Comparison of ENCODE assay signal across 13 mouse cellular contexts in the genomic region with DNA sequence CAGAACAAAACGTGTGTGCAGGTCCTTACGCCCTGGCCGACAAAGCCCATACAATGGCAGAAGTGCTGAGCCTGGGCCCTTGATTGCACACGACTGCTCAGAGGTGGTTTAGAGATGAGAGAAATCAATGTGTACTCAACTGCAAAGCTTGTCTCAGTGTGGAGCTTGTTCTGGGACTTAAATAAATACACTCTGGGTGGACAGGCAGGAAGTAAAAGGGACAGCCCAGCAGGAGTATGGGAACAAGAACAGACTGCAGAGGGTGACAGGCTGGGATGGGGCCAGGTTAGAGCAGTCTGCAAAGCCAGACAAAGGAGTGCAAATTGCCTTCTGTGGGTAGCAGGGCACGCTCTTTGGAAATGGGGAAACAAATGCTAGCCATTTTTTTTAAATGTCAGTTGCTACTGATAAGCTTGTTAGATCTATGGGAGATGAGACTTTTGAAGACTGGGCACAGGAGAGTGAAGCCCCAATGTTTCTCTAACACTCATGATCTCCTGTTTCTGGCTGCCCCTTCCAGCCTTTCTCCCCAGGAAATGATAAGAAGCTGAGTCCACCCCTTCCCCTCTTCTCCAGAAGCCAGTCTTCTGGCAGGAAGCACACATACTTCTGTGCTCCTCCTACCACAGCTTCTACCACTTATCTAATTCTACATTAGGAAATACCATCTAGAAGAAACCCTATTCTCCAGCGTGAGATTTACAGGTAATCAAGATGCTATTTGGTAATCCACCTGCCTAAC.
DNase-seq lines count a peak whose midpoint lies in the region; ATAC-seq lines count a peak whose summit lies in the region.
"Had no signal": no experiment of that assay in that cellular context is flagged by ENCODE, and none has a peak within 500 bp of the region (broad histone marks: within the 10 kb centered on the region; RNA-seq: fewer than 3 reads in every experiment).

No protein-coding gene starts in this region.

- intact Hi-C loops in left cerebral cortex, postnatal 4 days (cut with DNase I): loop anchor here (10.0 kb wide), 1 partner anchor 421 kb away; no protein-coding TSS in a partner anchor

- DNase-seq in heart, adult 11 months: peak; percentile 71
- no peak for DNase-seq in heart, postnatal 4 days
- peak; percentile 17 for DNase-seq in left cerebral cortex, postnatal 4 days
- DNase-seq in left cerebral cortex, adult 8-10 months (ENCODE audit: low spot score in 2 of 2): no peak
- peak; percentile 68 for DNase-seq in brain, adult 2 months (ENCODE audit: low read depth, low spot score)
- DNase-seq in ovary, postnatal 36 days (ENCODE audit: low spot score): no peak
- DNase-seq: adrenal gland, adult 8-10 months; B cell, adult 2 months; gastrocnemius, postnatal 10 days; liver; thymus, postnatal 4 days had no signal

- no peaks in the 10 kb centered on the region for H3K4me1 ChIP-seq in intestine, embryonic 16.5 days (ENCODE audit: control insufficient read depth, insufficient read depth, low read length)

- ATAC-seq in intestine, embryonic 16.5 days: peak; percentile 83
- ATAC-seq in megakaryocyte-erythroid progenitor cell, adult 5-6 weeks (replicated peaks; ENCODE audit: low FRiP score, low TSS enrichment, poor library complexity, severe bottlenecking): no peak

- no peak overlapping the region for H3K27ac ChIP-seq in intestine, embryonic 16.5 days (ENCODE audit: low read length)

- no peak overlapping the region for H3K9ac ChIP-seq in intestine, embryonic 16.5 days (ENCODE audit: low read depth, low read length)

- no peak overlapping the region for H3K4me2 ChIP-seq in intestine, embryonic 16.5 days (ENCODE audit: low read depth, low read length)

- H3K36me3 ChIP-seq in intestine, embryonic 16.5 days (ENCODE audit: control insufficient read depth, insufficient read depth, low read length): no peaks in the 10 kb centered on the region

- H3K9me3 ChIP-seq in intestine, embryonic 16.5 days (ENCODE audit: control insufficient read depth, low read length): no peaks in the 10 kb centered on the region

- no peaks in the 10 kb centered on the region for H3K27me3 ChIP-seq in intestine, embryonic 16.5 days (replicated peaks; ENCODE audit: control insufficient read depth, insufficient read depth, low read length)

- 47% methylated on average over 6 of the region's 6 CpGs for WGBS in intestine, embryonic 16.5 days

- H3K4me3 ChIP-seq in intestine, embryonic 16.5 days (ENCODE audit: low read length): no peak overlapping the region

Comparison
In these comparisons a context has a peak if more than half of its experiments do, and no peak if none do; other contexts are left out.
1. DNase-seq: peak in heart, adult 11 months (single experiment), left cerebral cortex, postnatal 4 days (single experiment) and brain, adult 2 months (single experiment); none in heart, postnatal 4 days (single experiment), left cerebral cortex, adult 8-10 months (0 of 2) and ovary, postnatal 36 days (single experiment).